Mouse (Mus musculus): ENCODE data around the gene Ywhag. TPM values are rescaled to one million over a fixed set of nuclear protein-coding genes. Genes with fewer than 3 reads are reported as not detected.
A peak's percentile ranks its signal among the peaks of the same experiment; 100 is the strongest.

Ywhag gene
- polyA plus RNA-seq, 1 experiment from 2014 or later = 132 TPM

DNA sequence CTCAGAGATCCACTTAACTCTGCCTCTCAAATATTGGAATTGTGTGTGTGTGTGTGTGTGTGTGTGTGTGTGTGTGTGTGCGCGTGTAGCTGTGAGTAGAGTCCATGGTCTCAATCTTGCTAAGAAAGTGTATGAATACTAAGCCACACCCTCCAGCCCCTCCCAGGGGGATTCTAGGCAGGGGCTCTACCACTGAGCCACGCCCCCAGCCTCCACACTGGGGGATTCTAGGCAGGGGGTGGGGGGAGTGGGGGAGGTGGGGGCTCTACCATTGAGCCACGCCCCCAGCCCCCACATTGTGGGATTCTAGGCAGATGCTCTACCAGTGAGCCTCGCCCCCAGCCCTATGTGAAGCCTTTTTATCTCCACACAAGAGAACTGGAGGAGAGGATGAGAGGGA, 12.2 kb upstream of the Ywhag start:
- no peak overlapping the region for H3K27ac ChIP-seq (replicated peaks; ENCODE audit: low read depth, low read length)
- H3K4me3 ChIP-seq (ENCODE audit: low read depth, low read length) = no peak overlapping the region
- no peaks in the 10 kb centered on the region for H3K9me3 ChIP-seq (replicated peaks; ENCODE audit: control insufficient read depth, low read length)
- no peaks in the 10 kb centered on the region for H3K4me1 ChIP-seq (ENCODE audit: control insufficient read depth, insufficient read depth, low read length)
- no peak overlapping the region for H3K4me2 ChIP-seq (ENCODE audit: low read depth, low read length)
- no peaks in the 10 kb centered on the region for H3K36me3 ChIP-seq (replicated peaks; ENCODE audit: control insufficient read depth, insufficient read depth, low read depth, low read length)
- no peak overlapping the region for H3K9ac ChIP-seq (replicated peaks; ENCODE audit: low read length)
- WGBS = 71% methylated on average over 5 of the region's 5 CpGs
- ATAC-seq (replicated peaks; ENCODE audit: insufficient number of reproducible peaks, low FRiP score, low TSS enrichment, low read depth) (no peak), DNase-seq (ENCODE audit: low spot score) (no peak)
- no peaks in the 10 kb centered on the region for H3K27me3 ChIP-seq (ENCODE audit: control insufficient read depth, insufficient read depth, low read length)

- Histone ChIP-seq H3K27ac (replicated peaks; ENCODE audit: low read depth, low read length) (no peak overlapping the region), H3K9ac (replicated peaks; ENCODE audit: low read length) (no peak overlapping the region), H3K9me3 (replicated peaks; ENCODE audit: control insufficient read depth, low read length) (no peaks in the 10 kb centered on the region), H3K27me3 (ENCODE audit: control insufficient read depth, insufficient read depth, low read length) (no peaks in the 10 kb centered on the region), H3K4me3 (ENCODE audit: low read depth, low read length) (no peak overlapping the region), H3K4me2 (ENCODE audit: low read depth, low read length) (no peak overlapping the region), H3K4me1 (ENCODE audit: control insufficient read depth, insufficient read depth, low read length) (no peaks in the 10 kb centered on the region), H3K36me3 (replicated peaks; ENCODE audit: control insufficient read depth, insufficient read depth, low read depth, low read length) (no peaks in the 10 kb centered on the region)
- WGBS = 60% methylated on average over 10 of the region's 10 CpGs
- ATAC-seq (replicated peaks; ENCODE audit: insufficient number of reproducible peaks, low FRiP score, low TSS enrichment, low read depth) (no peak), DNase-seq (ENCODE audit: low spot score) (no peak)
Measured at GRCm38 (mm10) chr5:135945916-135946408, 11.5 kb upstream of the Ywhag start.

GRCm38 (mm10) chr5:135942710-135943109, 8.3 kb upstream of the Ywhag start:
- Histone ChIP-seq H3K9ac (replicated peaks; ENCODE audit: low read length) (no peak overlapping the region), H3K4me3 (ENCODE audit: low read depth, low read length) (no peak overlapping the region), H3K4me2 (ENCODE audit: low read depth, low read length) (no peak overlapping the region), H3K4me1 (ENCODE audit: control insufficient read depth, insufficient read depth, low read length) (no peaks in the 10 kb centered on the region), H3K27me3 (ENCODE audit: control insufficient read depth, insufficient read depth, low read length) (no peaks in the 10 kb centered on the region), H3K27ac (replicated peaks; ENCODE audit: low read depth, low read length) (no peak overlapping the region), H3K36me3 (replicated peaks; ENCODE audit: control insufficient read depth, insufficient read depth, low read depth, low read length) (no peaks in the 10 kb centered on the region), H3K9me3 (replicated peaks; ENCODE audit: control insufficient read depth, low read length) (no peaks in the 10 kb centered on the region)
- WGBS = 72% methylated on average over 6 of the region's 6 CpGs
- DNase-seq (ENCODE audit: low spot score) = no peak
- no peak for ATAC-seq (replicated peaks; ENCODE audit: insufficient number of reproducible peaks, low FRiP score, low TSS enrichment, low read depth)

DNA sequence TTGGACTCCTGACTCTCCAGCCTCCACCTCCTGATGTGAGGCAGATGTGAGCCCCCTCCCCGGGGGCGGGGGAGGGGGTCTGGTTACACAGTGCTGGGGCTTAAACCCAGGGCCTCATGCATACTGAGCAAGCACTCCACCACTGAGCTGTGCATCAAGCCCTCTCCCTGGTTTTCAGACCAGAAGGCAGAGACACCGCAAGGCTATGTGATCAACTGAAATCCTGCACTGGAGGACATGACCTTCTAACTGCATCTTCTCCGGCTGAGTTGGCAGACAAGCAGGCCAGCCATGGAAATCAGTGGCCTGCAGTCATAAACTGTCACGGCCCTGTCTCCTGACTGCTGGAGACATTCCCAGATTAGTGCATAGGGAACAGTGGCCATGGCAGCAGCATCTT, 6.2 kb upstream of the Ywhag start:
- no peaks in the 10 kb centered on the region for H3K27me3 ChIP-seq (ENCODE audit: control insufficient read depth, insufficient read depth, low read length)
- H3K36me3 ChIP-seq (replicated peaks; ENCODE audit: control insufficient read depth, insufficient read depth, low read depth, low read length) = no peaks in the 10 kb centered on the region
- 64% methylated on average over 5 of the region's 5 CpGs for WGBS
- no peak overlapping the region for H3K4me3 ChIP-seq (ENCODE audit: low read depth, low read length)
- H3K4me1 ChIP-seq (ENCODE audit: control insufficient read depth, insufficient read depth, low read length) = no peaks in the 10 kb centered on the region
- no peak overlapping the region for H3K4me2 ChIP-seq (ENCODE audit: low read depth, low read length)
- no peak overlapping the region for H3K27ac ChIP-seq (replicated peaks; ENCODE audit: low read depth, low read length)
- DNase-seq (ENCODE audit: low spot score) (no peak), ATAC-seq (replicated peaks; ENCODE audit: insufficient number of reproducible peaks, low FRiP score, low TSS enrichment, low read depth) (no peak)
- no peak overlapping the region for H3K9ac ChIP-seq (replicated peaks; ENCODE audit: low read length)
- no peaks in the 10 kb centered on the region for H3K9me3 ChIP-seq (replicated peaks; ENCODE audit: control insufficient read depth, low read length)

GRCm38 (mm10) chr5:135935641-135936190, 1.3 kb upstream of the Ywhag start:
- Histone ChIP-seq H3K4me2 (ENCODE audit: low read depth, low read length) (no peak overlapping the region), H3K9ac (replicated peaks; ENCODE audit: low read length) (no peak overlapping the region), H3K9me3 (replicated peaks; ENCODE audit: control insufficient read depth, low read length) (no peaks in the 10 kb centered on the region), H3K36me3 (replicated peaks; ENCODE audit: control insufficient read depth, insufficient read depth, low read depth, low read length) (no peaks in the 10 kb centered on the region; the same call in 1 of the 2 replicates), H3K4me1 (ENCODE audit: control insufficient read depth, insufficient read depth, low read length) (no peaks in the 10 kb centered on the region), H3K27ac (replicated peaks; ENCODE audit: low read depth, low read length) (no peak overlapping the region), H3K27me3 (ENCODE audit: control insufficient read depth, insufficient read depth, low read length) (no peaks in the 10 kb centered on the region), H3K4me3 (ENCODE audit: low read depth, low read length) (no peak overlapping the region)
- DNase-seq (ENCODE audit: low spot score) (no peak), ATAC-seq (replicated peaks; ENCODE audit: insufficient number of reproducible peaks, low FRiP score, low TSS enrichment, low read depth) (no peak)
- WGBS = 76% methylated on average over 6 of the region's 6 CpGs

DNA sequence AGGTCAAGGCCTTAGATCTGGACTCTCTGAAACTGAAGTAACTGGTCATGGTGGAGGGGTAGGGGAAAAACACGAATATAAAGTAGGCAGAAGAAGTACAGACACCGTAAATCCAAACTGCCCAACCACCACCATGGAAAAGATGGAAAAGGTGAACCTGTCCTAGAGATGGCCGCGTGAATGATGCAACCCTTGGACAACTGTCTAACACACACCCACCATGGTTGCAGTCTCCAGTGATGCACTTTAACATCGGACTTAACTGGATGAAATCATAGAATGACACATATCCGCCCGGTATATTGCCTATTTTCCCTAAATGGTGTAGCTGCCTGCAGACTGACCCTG, 734 bp upstream of the Ywhag start:
- H3K9me3 ChIP-seq (replicated peaks; ENCODE audit: control insufficient read depth, low read length) = no peaks in the 10 kb centered on the region
- H3K27ac ChIP-seq (replicated peaks; ENCODE audit: low read depth, low read length) = no peak overlapping the region; the same call in 1 of the 2 replicates
- ATAC-seq (replicated peaks; ENCODE audit: insufficient number of reproducible peaks, low FRiP score, low TSS enrichment, low read depth) = peak; percentile 57; the same call in 1 of the 2 replicates
- H3K9ac ChIP-seq (replicated peaks; ENCODE audit: low read length) = no peak overlapping the region
- 52% methylated on average over 7 of the region's 7 CpGs for WGBS
- DNase-seq (ENCODE audit: low spot score) = no peak
- H3K4me2 ChIP-seq (ENCODE audit: low read depth, low read length) = no peak overlapping the region
- H3K36me3 ChIP-seq (replicated peaks; ENCODE audit: control insufficient read depth, insufficient read depth, low read depth, low read length) = no peaks in the 10 kb centered on the region; the same call in 1 of the 2 replicates
- H3K4me3 ChIP-seq (ENCODE audit: low read depth, low read length) = no peak overlapping the region
- H3K4me1 ChIP-seq (ENCODE audit: control insufficient read depth, insufficient read depth, low read length) = no peaks in the 10 kb centered on the region
- H3K27me3 ChIP-seq (ENCODE audit: control insufficient read depth, insufficient read depth, low read length) = no peaks in the 10 kb centered on the region

DNA sequence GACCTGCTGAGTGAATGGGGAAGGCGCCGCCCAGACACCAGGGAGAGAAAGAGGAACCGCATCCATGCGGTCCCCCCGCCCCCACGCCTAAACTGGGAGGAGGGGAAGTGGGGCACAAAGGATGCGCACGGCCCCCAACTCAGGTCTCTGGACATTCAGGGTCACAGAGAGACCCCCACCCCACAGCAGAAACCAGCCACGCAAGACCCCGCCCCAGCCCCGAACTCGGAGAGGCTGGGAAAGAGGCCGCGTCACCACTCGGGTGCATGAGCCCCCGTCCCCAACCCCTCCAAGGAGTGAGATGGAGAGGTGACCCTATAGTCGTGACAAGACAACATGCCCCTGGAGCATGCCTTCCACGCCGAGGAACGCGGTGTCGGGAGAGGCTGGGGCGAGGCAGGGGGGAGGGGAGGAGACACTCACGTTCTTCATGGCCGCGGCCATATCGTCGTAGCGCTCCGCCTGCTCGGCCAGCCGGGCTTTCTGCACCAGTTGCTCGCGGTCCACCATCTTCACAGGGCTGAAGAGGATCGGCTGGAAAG, 445 bp downstream of the Ywhag start:
- ATAC-seq (replicated peaks; ENCODE audit: insufficient number of reproducible peaks, low FRiP score, low TSS enrichment, low read depth) = peak; percentile 78

DNA sequence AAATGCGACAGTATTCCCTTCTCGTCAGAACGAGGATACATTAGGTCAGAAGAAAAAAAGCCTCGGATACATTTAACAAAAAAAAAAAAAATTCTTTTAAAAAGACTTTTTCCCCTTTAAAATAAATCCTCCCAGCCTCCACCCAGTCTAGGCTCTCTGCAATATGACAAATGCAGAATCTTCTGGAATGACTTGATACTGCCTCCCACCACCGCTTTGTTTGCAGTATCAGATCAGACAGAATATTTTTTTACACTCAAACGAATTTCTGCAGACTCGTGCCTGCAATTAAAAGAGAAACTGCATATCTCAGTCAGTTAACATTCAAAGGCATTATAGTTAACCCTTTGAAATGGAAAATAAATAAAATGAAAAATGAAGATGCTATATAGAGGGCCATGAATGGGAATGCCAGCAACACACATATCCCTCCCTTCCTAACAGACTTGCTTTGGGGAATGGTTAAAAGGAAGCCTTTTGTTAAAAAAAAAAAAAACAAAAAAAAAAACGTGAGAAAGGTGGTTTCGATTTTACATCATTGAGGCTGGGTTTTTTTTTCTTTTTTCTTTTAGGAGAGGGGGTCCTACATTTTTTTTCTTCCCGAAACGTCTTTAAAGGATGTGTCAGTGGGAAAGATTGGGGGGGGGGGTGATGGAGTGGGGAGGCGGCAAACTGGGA, 1.1 kb downstream of the Ywhag start:
- no peak for ATAC-seq (replicated peaks; ENCODE audit: insufficient number of reproducible peaks, low FRiP score, low TSS enrichment, low read depth)
- WGBS = 15% methylated on average over 12 of the region's 12 CpGs
- peak overlapping the region; percentile 38 for H3K4me2 ChIP-seq (ENCODE audit: low read depth, low read length)

More for the DNA sequence above, 445 bp downstream of the Ywhag start:
- peak overlapping the region; percentile 92 for H3K9ac ChIP-seq (replicated peaks; ENCODE audit: low read length)
- whole genome bisulfite sequencing = under 1% methylated on average over 35 of the region's 35 CpGs
- peak; percentile 76 for DNase-seq (ENCODE audit: low spot score)
- H3K36me3 ChIP-seq (replicated peaks; ENCODE audit: control insufficient read depth, insufficient read depth, low read depth, low read length) = no peaks in the 10 kb centered on the region; the same call in 1 of the 2 replicates
- no peaks in the 10 kb centered on the region for H3K4me1 ChIP-seq (ENCODE audit: control insufficient read depth, insufficient read depth, low read length)
- H3K9me3 ChIP-seq (replicated peaks; ENCODE audit: control insufficient read depth, low read length) = no peaks in the 10 kb centered on the region
- peak overlapping the region; percentile 38 for H3K4me2 ChIP-seq (ENCODE audit: low read depth, low read length)
- H3K27ac ChIP-seq (replicated peaks; ENCODE audit: low read depth, low read length) = peak overlapping the region; percentile 93
- no peaks in the 10 kb centered on the region for H3K27me3 ChIP-seq (ENCODE audit: control insufficient read depth, insufficient read depth, low read length)
- peak overlapping the region; percentile 92 for H3K4me3 ChIP-seq (ENCODE audit: low read depth, low read length)

More for the DNA sequence above, 1.1 kb downstream of the Ywhag start:
- Histone ChIP-seq H3K4me1 (ENCODE audit: control insufficient read depth, insufficient read depth, low read length) (no peaks in the 10 kb centered on the region), H3K27ac (replicated peaks; ENCODE audit: low read depth, low read length) (no peak overlapping the region; the same call in 1 of the 2 replicates), H3K27me3 (ENCODE audit: control insufficient read depth, insufficient read depth, low read length) (no peaks in the 10 kb centered on the region), H3K36me3 (replicated peaks; ENCODE audit: control insufficient read depth, insufficient read depth, low read depth, low read length) (no peaks in the 10 kb centered on the region; the same call in 1 of the 2 replicates), H3K4me3 (ENCODE audit: low read depth, low read length) (peak overlapping the region; percentile 92), H3K9me3 (replicated peaks; ENCODE audit: control insufficient read depth, low read length) (no peaks in the 10 kb centered on the region), H3K9ac (replicated peaks; ENCODE audit: low read length) (peak overlapping the region; percentile 92)
- DNase-seq (ENCODE audit: low spot score) = peak; percentile 15
